Mouse (Mus musculus) megakaryocyte, embryonic 14.5 days (primary cell): ENCODE measurements around the gene Dnase2a.

Source experiments
- FLI1 ChIP-seq: IDR thresholded peaks from 2 replicates; pipeline ENCODE4 v1.6.1; 2012; ENCODE audit warnings: low read length, inconsistent platforms, mixed read lengths
- GATA1 ChIP-seq: IDR thresholded peaks from 3 replicates; pipeline ENCODE4 v1.6.1; 2012; ENCODE audit warnings: mixed read lengths, low read length, inconsistent platforms, borderline replicate concordance

GRCm38 (mm10) chr8:84873016-84873415, 35.3 kb upstream of the Dnase2a start:
- no peak for TF ChIP-seq GATA1
- no peak for TF ChIP-seq FLI1
